Comparison of ENCODE assay signal across 8 mouse cellular contexts in genomic region chr2:119209176-119209507, GRCm38 (mm10). TPM values are rescaled to one million over a fixed set of nuclear protein-coding genes. Genes with fewer than 3 reads are reported as not detected.
A peak's percentile ranks its signal among the peaks of the same experiment; 100 is the strongest.
DNase-seq lines count a peak whose midpoint lies in the region; ATAC-seq lines count a peak whose summit lies in the region.

No protein-coding gene starts in this region.

- peaks cover 18% of the 10 kb centered on the region for H3K4me1 ChIP-seq in kidney, embryonic 15.5 days
- H3K4me1 ChIP-seq in brown adipose tissue, adult 24 weeks (ENCODE audit: control insufficient read depth, insufficient read depth, insufficient read length, low read length) = 0 out of 2 replicates have a peak, but pooled peaks cover 2% of the 10 kb centered on the region
- peaks cover 20% of the 10 kb centered on the region for H3K4me1 ChIP-seq in hindbrain, embryonic 15.5 days (replicated peaks)
- H3K4me1 ChIP-seq in midbrain, embryonic 14.5 days (ENCODE audit: control insufficient read depth, insufficient read depth, low read length) = peaks cover 7% of the 10 kb centered on the region; the same call in 1 of the 2 replicates

- DNase-seq in kidney, postnatal 4 days = no peak
- no peak for DNase-seq in midbrain, embryonic 14.5 days
- DNase-seq in cerebellum, adult 11-12 months = no peak
- DNase-seq in kidney, adult 8-10 months = no peak

- H3K9ac ChIP-seq in kidney, embryonic 15.5 days = peak overlapping the region; percentile 63
- H3K9ac ChIP-seq in hindbrain, embryonic 15.5 days = peak overlapping the region; percentile 66
- H3K9ac ChIP-seq in midbrain, embryonic 14.5 days (replicated peaks; ENCODE audit: low read length) = peak overlapping the region; percentile 64

- H3K9me3 ChIP-seq in kidney, embryonic 15.5 days (replicated peaks) = no peaks in the 10 kb centered on the region
- no peaks in the 10 kb centered on the region for H3K9me3 ChIP-seq in hindbrain, embryonic 15.5 days
- H3K9me3 ChIP-seq in midbrain, embryonic 14.5 days (ENCODE audit: control insufficient read depth, low read length) = no peaks in the 10 kb centered on the region

- ATAC-seq in kidney, embryonic 15.5 days (replicated peaks; ENCODE audit: low FRiP score) = 0 out of 2 replicates have a peak, but pooled peaks have one; percentile 0
- ATAC-seq in hindbrain, embryonic 15.5 days (ENCODE audit: low FRiP score, low read depth) = no peak
- no peak for ATAC-seq in midbrain, embryonic 14.5 days (ENCODE audit: low FRiP score, low TSS enrichment)
- no peak; the same call in 1 of the 2 replicates for ATAC-seq in megakaryocyte progenitor cell, adult 5-6 weeks (replicated peaks; ENCODE audit: poor library complexity)

- H3K27me3 ChIP-seq in kidney, embryonic 15.5 days = no peaks in the 10 kb centered on the region
- no peaks in the 10 kb centered on the region for H3K27me3 ChIP-seq in hindbrain, embryonic 15.5 days
- no peaks in the 10 kb centered on the region for H3K27me3 ChIP-seq in midbrain, embryonic 14.5 days (ENCODE audit: control insufficient read depth, insufficient read depth, low read length)

- peak overlapping the region; percentile 93 for H3K27ac ChIP-seq in kidney, embryonic 15.5 days
- H3K27ac ChIP-seq in brown adipose tissue, adult 24 weeks (replicated peaks; ENCODE audit: low read depth, low read length) = 0 out of 2 replicates have a peak overlapping the region, but pooled peaks have one; percentile 9
- peak overlapping the region; percentile 73 for H3K27ac ChIP-seq in hindbrain, embryonic 15.5 days (replicated peaks)
- peak overlapping the region; percentile 77 for H3K27ac ChIP-seq in midbrain, embryonic 14.5 days (replicated peaks; ENCODE audit: low read depth, low read length)

- under 1% methylated on average over 13 of the region's 13 CpGs for WGBS in kidney, embryonic 15.5 days
- 1% methylated on average over 13 of the region's 13 CpGs for WGBS in hindbrain, embryonic 15.5 days
- under 1% methylated on average over 13 of the region's 13 CpGs for WGBS in midbrain, embryonic 14.5 days

- peak overlapping the region; percentile 69 for H3K4me2 ChIP-seq in kidney, embryonic 15.5 days
- H3K4me2 ChIP-seq in hindbrain, embryonic 15.5 days = peak overlapping the region; percentile 70
- peak overlapping the region; percentile 52 for H3K4me2 ChIP-seq in midbrain, embryonic 14.5 days (ENCODE audit: low read length)

- peaks cover 36% of the 10 kb centered on the region for H3K36me3 ChIP-seq in kidney, embryonic 15.5 days
- peaks cover 29% of the 10 kb centered on the region for H3K36me3 ChIP-seq in hindbrain, embryonic 15.5 days
- H3K36me3 ChIP-seq in midbrain, embryonic 14.5 days (ENCODE audit: control insufficient read depth, insufficient read depth, low read length) = peaks cover 33% of the 10 kb centered on the region

- peak overlapping the region; percentile 65 for H3K4me3 ChIP-seq in kidney, embryonic 15.5 days (replicated peaks)
- H3K4me3 ChIP-seq in brown adipose tissue, adult 24 weeks (ENCODE audit: insufficient read depth, low read depth, low read length) = peak overlapping the region; percentile 85
- H3K4me3 ChIP-seq in hindbrain, embryonic 15.5 days = peak overlapping the region; percentile 63
- peak overlapping the region; percentile 58 for H3K4me3 ChIP-seq in midbrain, embryonic 14.5 days (replicated peaks; ENCODE audit: low read depth, low read length)

RNA-seq across cellular contexts. Expression of gene Dnajc17, which starts 0.5 kb away (rescaled TPM):
- polyA plus RNA-seq in kidney, embryonic 15.5 days (2015; fragmentation: Nextera tagmentation; extraction: Ambion mirVana) = 18.6 and 21.9 TPM in 2 replicates
- 7.8 and 8.8 TPM in 2 replicates for polyA plus RNA-seq in brown adipose tissue, adult 24 weeks (2012; ENCODE audit: insufficient read depth, insufficient read length, missing spikeins)
- polyA plus RNA-seq in hindbrain, embryonic 15.5 days (2015; fragmentation: Nextera tagmentation; extraction: Ambion mirVana) = 22.6 and 24.8 TPM in 2 replicates
- 21.8 and 27.8 TPM in 2 replicates for polyA plus RNA-seq in midbrain, embryonic 14.5 days (2014; fragmentation: Nextera tagmentation; extraction: Ambion mirVana)
- total RNA-seq in megakaryocyte progenitor cell, adult 5-6 weeks (2015) = 32.6 and 34.6 TPM in 2 replicates
- 86.0 and 87.8 TPM in 2 replicates for total RNA-seq in megakaryocyte progenitor cell, adult 5-6 weeks (2017)

RNA-seq across cellular contexts. Expression of gene Zfyve19, which starts 0.7 kb away (rescaled TPM):
- polyA plus RNA-seq in kidney, embryonic 15.5 days (2015; fragmentation: Nextera tagmentation; extraction: Ambion mirVana) = 51.8 and 55.4 TPM in 2 replicates
- polyA plus RNA-seq in brown adipose tissue, adult 24 weeks (2012; ENCODE audit: insufficient read depth, insufficient read length, missing spikeins) = 16.2 and 21.0 TPM in 2 replicates
- polyA plus RNA-seq in hindbrain, embryonic 15.5 days (2015; fragmentation: Nextera tagmentation; extraction: Ambion mirVana) = 58.9 and 68.5 TPM in 2 replicates
- 57.3 and 58.7 TPM in 2 replicates for polyA plus RNA-seq in midbrain, embryonic 14.5 days (2014; fragmentation: Nextera tagmentation; extraction: Ambion mirVana)
- total RNA-seq in megakaryocyte progenitor cell, adult 5-6 weeks (2015) = 29.4 and 38.4 TPM in 2 replicates
- 59.2 and 79.1 TPM in 2 replicates for total RNA-seq in megakaryocyte progenitor cell, adult 5-6 weeks (2017)

RNA-seq across cellular contexts. Expression of gene Ppp1r14d, which starts 20.6 kb away (rescaled TPM):
- polyA plus RNA-seq in kidney, embryonic 15.5 days (2015; fragmentation: Nextera tagmentation; extraction: Ambion mirVana) = 0.68 and 0.80 TPM in 2 replicates
- not detected in 2 replicates for polyA plus RNA-seq in brown adipose tissue, adult 24 weeks (2012; ENCODE audit: insufficient read depth, insufficient read length, missing spikeins)
- not detected in 2 replicates for polyA plus RNA-seq in hindbrain, embryonic 15.5 days (2015; fragmentation: Nextera tagmentation; extraction: Ambion mirVana)
- polyA plus RNA-seq in midbrain, embryonic 14.5 days (2014; fragmentation: Nextera tagmentation; extraction: Ambion mirVana) = not detected in 2 replicates
- not detected in 2 replicates for total RNA-seq in megakaryocyte progenitor cell, adult 5-6 weeks (2015)
- total RNA-seq in megakaryocyte progenitor cell, adult 5-6 weeks (2017) = not detected in 2 replicates

RNA-seq across cellular contexts. Expression of gene Spint1, which starts 28.0 kb away (rescaled TPM):
- 34.3 and 34.7 TPM in 2 replicates for polyA plus RNA-seq in kidney, embryonic 15.5 days (2015; fragmentation: Nextera tagmentation; extraction: Ambion mirVana)
- polyA plus RNA-seq in brown adipose tissue, adult 24 weeks (2012; ENCODE audit: insufficient read depth, insufficient read length, missing spikeins) = not detected in 2 replicates
- 0.96 and 0.99 TPM in 2 replicates for polyA plus RNA-seq in hindbrain, embryonic 15.5 days (2015; fragmentation: Nextera tagmentation; extraction: Ambion mirVana)
- 0.26 and 0.74 TPM in 2 replicates for polyA plus RNA-seq in midbrain, embryonic 14.5 days (2014; fragmentation: Nextera tagmentation; extraction: Ambion mirVana)
- total RNA-seq in megakaryocyte progenitor cell, adult 5-6 weeks (2015) = 0.20 and 0.44 TPM in 2 replicates
- total RNA-seq in megakaryocyte progenitor cell, adult 5-6 weeks (2017) = 0.14 TPM in 1 of 2 replicates, not detected in the other

RNA-seq across cellular contexts. Expression of gene Gm14137, which starts 34.8 kb away (rescaled TPM):
- polyA plus RNA-seq in kidney, embryonic 15.5 days (2015; fragmentation: Nextera tagmentation; extraction: Ambion mirVana) = 0.73 and 0.81 TPM in 2 replicates
- not detected in 2 replicates for polyA plus RNA-seq in brown adipose tissue, adult 24 weeks (2012; ENCODE audit: insufficient read depth, insufficient read length, missing spikeins)
- 0.83 and 0.97 TPM in 2 replicates for polyA plus RNA-seq in hindbrain, embryonic 15.5 days (2015; fragmentation: Nextera tagmentation; extraction: Ambion mirVana)
- 0.43 and 0.90 TPM in 2 replicates for polyA plus RNA-seq in midbrain, embryonic 14.5 days (2014; fragmentation: Nextera tagmentation; extraction: Ambion mirVana)
- not detected in 2 replicates for total RNA-seq in megakaryocyte progenitor cell, adult 5-6 weeks (2015)
- not detected in 2 replicates for total RNA-seq in megakaryocyte progenitor cell, adult 5-6 weeks (2017)

Comparison
In these comparisons a context has a peak if more than half of its experiments do, and no peak if none do; other contexts are left out.
1. H3K27ac ChIP-seq: peak in every context shown above with its lines; median percentile 93 in kidney, embryonic 15.5 days; 77 in midbrain, embryonic 14.5 days; 73 in hindbrain, embryonic 15.5 days; 9 in brown adipose tissue, adult 24 weeks.